Mouse (Mus musculus) neural tube, embryonic 13.5 days (tissue): ENCODE measurements around the gene Gm11563. TPM values are rescaled to one million over a fixed set of nuclear protein-coding genes. Genes with fewer than 3 reads are reported as not detected.
"Not testable (repeated sequence)": the region's sequence is repeated elsewhere in the genome, so short reads cannot be mapped to it uniquely, and the experiment has no call there.

Experiments used
- ATAC-seq: fragments of 200-750 bp; cut with Nextera tagmentation; 2 replicates; pipeline ENCODE4 v1.8.0; 2017; ENCODE audit warnings: low read depth, mild to moderate bottlenecking, moderate TSS enrichment, moderate library complexity
- H3K27ac ChIP-seq: fragments of 300-500 bp; sonication (generic); replicated peaks from 2 replicates; pipeline ENCODE4 v1.5.1; 2015; ENCODE audit warnings: moderate library complexity, mild to moderate bottlenecking, inconsistent platforms
- H3K27me3 ChIP-seq: fragments of 300-500 bp; sonication (generic); 2 replicates; pipeline ENCODE4 v1.6.1; 2015; ENCODE audit warnings: mild to moderate bottlenecking, inconsistent platforms
- H3K36me3 ChIP-seq: fragments of 300-500 bp; sonication (generic); 2 replicates; pipeline ENCODE4 v1.6.1; 2015; ENCODE audit warnings: mild to moderate bottlenecking, inconsistent platforms
- H3K4me1 ChIP-seq: fragments of 300-500 bp; sonication (generic); replicated peaks from 2 replicates; pipeline ENCODE4 v1.6.1; 2015; ENCODE audit warnings: inconsistent platforms
- H3K4me2 ChIP-seq: fragments of 300-500 bp; sonication (generic); 2 replicates; pipeline ENCODE4 v1.6.1; 2015; ENCODE audit warnings: inconsistent platforms, mild to moderate bottlenecking, moderate library complexity
- H3K4me3 ChIP-seq: fragments of 300-500 bp; sonication (generic); 2 replicates; pipeline ENCODE4 v1.5.1; 2015; ENCODE audit warnings: mild to moderate bottlenecking, inconsistent platforms
- H3K9ac ChIP-seq: fragments of 300-500 bp; sonication (generic); 2 replicates; pipeline ENCODE4 v1.6.1; 2015; ENCODE audit warnings: moderate library complexity, mild to moderate bottlenecking, inconsistent platforms
- H3K9me3 ChIP-seq: fragments of 300-500 bp; sonication (generic); 2 replicates; pipeline ENCODE4 v1.6.1; 2016; ENCODE audit warnings: inconsistent platforms
- WGBS: fragments of 180-500 bp; shearing (Covaris S2); methylation state at CpG from one replicate; pipeline ENCODE4 v1.1.7; 2015; 5-methylcytosine and 5-hydroxymethylcytosine counted together
- polyA plus RNA-seq: library from polyadenylated mRNA; unstranded; fragments of >200 nt; fragmentation: Nextera tagmentation; extraction: Ambion mirVana; gene quantifications from 2 replicates; pipeline ENCODE4 v1.2.1, GENCODE M21; 2015

Gm11563 gene
- not detected in 2 replicates for polyA plus RNA-seq

- not testable (repeated sequence) for H3K9me3 ChIP-seq, H3K4me2 ChIP-seq, H3K27me3 ChIP-seq, H3K9ac ChIP-seq, H3K4me1 ChIP-seq, H3K27ac ChIP-seq, H3K36me3 ChIP-seq, H3K4me3 ChIP-seq, ATAC-seq
- 57% methylated on average over 10 of the region's 10 CpGs for WGBS
These were observed at the start of gene Gm11563 for GRCm38 (mm10) chr11:99658467-99659010. Gene Gm11563, minus strand, starts transcription at chr11:99658960.

GRCm38 (mm10) chr11:99690463-99690862 is 31.7 kb upstream of the Gm11563 start, which contains the start of gene Gm14190:
Gene Gm14190, minus strand, starts transcription at chr11:99690740.
- no peak within 1 kb of the TSS for H3K4me2 ChIP-seq
- WGBS = 85% methylated on average over 1 of the region's 1 CpGs
- no peak within 1 kb of the TSS for H3K4me3 ChIP-seq
- no peaks in the 10 kb centered on the region for H3K36me3 ChIP-seq
- H3K4me1 ChIP-seq = no peaks in the 10 kb centered on the region
- no peak within 1 kb of the TSS for H3K9ac ChIP-seq
- ATAC-seq = no peak
- H3K9me3 ChIP-seq = no peaks in the 10 kb centered on the region
- H3K27me3 ChIP-seq = no peaks in the 10 kb centered on the region
- H3K27ac ChIP-seq = no peak within 1 kb of the TSS

- not testable (repeated sequence) for ATAC-seq, H3K27ac ChIP-seq
- whole genome bisulfite sequencing = 81% methylated on average over 1 of the region's 1 CpGs
These were observed 26.5 kb upstream of the Gm11563 start for GRCm38 (mm10) chr11:99685235-99685634.

GRCm38 (mm10) chr11:99683481-99683880 is 24.7 kb upstream of the Gm11563 start:
- ATAC-seq = no peak
- WGBS = 80% methylated on average over 2 of the region's 2 CpGs
- Histone ChIP-seq H3K27me3 (no peaks in the 10 kb centered on the region), H3K9ac (no peak overlapping the region), H3K36me3 (no peaks in the 10 kb centered on the region), H3K4me1 (no peaks in the 10 kb centered on the region), H3K4me2 (no peak overlapping the region), H3K27ac (no peak overlapping the region), H3K9me3 (no peaks in the 10 kb centered on the region), H3K4me3 (no peak overlapping the region)

More at GRCm38 (mm10) chr11:99685235-99685634, 26.5 kb upstream of the Gm11563 start:
- not testable (repeated sequence) for H3K27me3 ChIP-seq, H3K4me3 ChIP-seq, H3K4me2 ChIP-seq, H3K9me3 ChIP-seq, H3K4me1 ChIP-seq, H3K36me3 ChIP-seq, H3K9ac ChIP-seq

GRCm38 (mm10) chr11:99665860-99666259 is 7.1 kb upstream of the Gm11563 start, which contains the start of gene Krtap4-6:
Gene Krtap4-6, minus strand, starts transcription at chr11:99665960.
- no peaks in the 10 kb centered on the region for H3K4me1 ChIP-seq
- H3K4me2 ChIP-seq = no peak within 1 kb of the TSS
- H3K27me3 ChIP-seq = no peaks in the 10 kb centered on the region
- no peak within 1 kb of the TSS for H3K27ac ChIP-seq
- no peak within 1 kb of the TSS for H3K4me3 ChIP-seq
- H3K9ac ChIP-seq = no peak within 1 kb of the TSS
- H3K36me3 ChIP-seq = no peaks in the 10 kb centered on the region
- no peaks in the 10 kb centered on the region for H3K9me3 ChIP-seq
- no peak for ATAC-seq

- ATAC-seq = no peak
These were observed 4.0 kb upstream of the Gm11563 start for GRCm38 (mm10) chr11:99662802-99663201.

GRCm38 (mm10) chr11:99659256-99659655 is 496 bp upstream of the Gm11563 start:
- Histone ChIP-seq H3K4me2 (no peak overlapping the region), H3K27ac (no peak overlapping the region), H3K9me3 (no peaks in the 10 kb centered on the region), H3K27me3 (no peaks in the 10 kb centered on the region), H3K9ac (no peak overlapping the region), H3K4me1 (no peaks in the 10 kb centered on the region), H3K36me3 (no peaks in the 10 kb centered on the region), H3K4me3 (no peak overlapping the region)
- 77% methylated on average over 4 of the region's 4 CpGs for WGBS
- ATAC-seq = no peak

More at GRCm38 (mm10) chr11:99662802-99663201, 4.0 kb upstream of the Gm11563 start:
- Histone ChIP-seq H3K9me3 (no peaks in the 10 kb centered on the region), H3K27me3 (no peaks in the 10 kb centered on the region), H3K4me2 (no peak overlapping the region), H3K36me3 (no peaks in the 10 kb centered on the region), H3K9ac (no peak overlapping the region), H3K4me3 (no peak overlapping the region), H3K4me1 (no peaks in the 10 kb centered on the region), H3K27ac (no peak overlapping the region)
- WGBS = 86% methylated on average over 10 of the region's 10 CpGs

GRCm38 (mm10) chr11:99657051-99657450 is 1.7 kb downstream of the Gm11563 start:
- Histone ChIP-seq H3K36me3 (no peaks in the 10 kb centered on the region), H3K4me2 (no peak overlapping the region), H3K9me3 (no peaks in the 10 kb centered on the region), H3K27me3 (no peaks in the 10 kb centered on the region), H3K4me3 (no peak overlapping the region), H3K27ac (no peak overlapping the region), H3K4me1 (no peaks in the 10 kb centered on the region), H3K9ac (no peak overlapping the region)
- WGBS = 40% methylated on average over 5 of the region's 5 CpGs
- no peak for ATAC-seq

- Histone ChIP-seq H3K4me2 (no peak within 1 kb of the TSS), H3K9me3 (no peaks in the 10 kb centered on the region), H3K9ac (no peak within 1 kb of the TSS), H3K4me1 (no peaks in the 10 kb centered on the region), H3K27ac (no peak within 1 kb of the TSS), H3K4me3 (no peak within 1 kb of the TSS), H3K36me3 (no peaks in the 10 kb centered on the region), H3K27me3 (no peaks in the 10 kb centered on the region)
- no peak for ATAC-seq
- 82% methylated on average over 2 of the region's 2 CpGs for WGBS
These were observed 8.6 kb downstream of the Gm11563 start, which contains the start of gene Gm11555 for GRCm38 (mm10) chr11:99650136-99650535. Gene Gm11555, minus strand, starts transcription at chr11:99650236.

GRCm38 (mm10) chr11:99646444-99646843 is 12.3 kb downstream of the Gm11563 start:
- H3K27ac ChIP-seq = no peak overlapping the region
- no peaks in the 10 kb centered on the region for H3K4me1 ChIP-seq
- H3K36me3 ChIP-seq = no peaks in the 10 kb centered on the region
- ATAC-seq = no peak
- 90% methylated on average over 15 of the region's 15 CpGs for whole genome bisulfite sequencing
- no peak overlapping the region for H3K4me2 ChIP-seq
- H3K4me3 ChIP-seq = no peak overlapping the region
- H3K9ac ChIP-seq = no peak overlapping the region
- no peaks in the 10 kb centered on the region for H3K9me3 ChIP-seq
- H3K27me3 ChIP-seq = no peaks in the 10 kb centered on the region

- no peak overlapping the region for H3K9ac ChIP-seq
- no peaks in the 10 kb centered on the region for H3K27me3 ChIP-seq
- no peak overlapping the region for H3K4me2 ChIP-seq
- no peak for ATAC-seq
- H3K27ac ChIP-seq = no peak overlapping the region
- H3K36me3 ChIP-seq = no peaks in the 10 kb centered on the region
- H3K4me3 ChIP-seq = no peak overlapping the region
- no peaks in the 10 kb centered on the region for H3K9me3 ChIP-seq
- H3K4me1 ChIP-seq = no peaks in the 10 kb centered on the region
- 60% methylated on average over 3 of the region's 3 CpGs for WGBS
These were observed 14.4 kb downstream of the Gm11563 start for GRCm38 (mm10) chr11:99644351-99644750.

- H3K4me3 ChIP-seq, H3K9ac ChIP-seq, H3K27me3 ChIP-seq, H3K4me1 ChIP-seq, H3K4me2 ChIP-seq, H3K27ac ChIP-seq, ATAC-seq, H3K36me3 ChIP-seq, H3K9me3 ChIP-seq: not testable (repeated sequence)
- WGBS = 83% methylated on average over 9 of the region's 9 CpGs
These were observed 15.1 kb downstream of the Gm11563 start, which contains the start of gene Krtap4-7 for GRCm38 (mm10) chr11:99643635-99644139. Gene Krtap4-7, minus strand, starts transcription at chr11:99644089.

- H3K4me1 ChIP-seq = no peaks in the 10 kb centered on the region
- no peaks in the 10 kb centered on the region for H3K9me3 ChIP-seq
- H3K4me3 ChIP-seq = no peak overlapping the region
- ATAC-seq = no peak
- H3K9ac ChIP-seq = no peak overlapping the region
- H3K27ac ChIP-seq = no peak overlapping the region
- no peaks in the 10 kb centered on the region for H3K36me3 ChIP-seq
- 42% methylated on average over 1 of the region's 1 CpGs for WGBS
- no peak overlapping the region for H3K4me2 ChIP-seq
- no peaks in the 10 kb centered on the region for H3K27me3 ChIP-seq
These were observed 17.8 kb downstream of the Gm11563 start for GRCm38 (mm10) chr11:99640926-99641325.
